Mouse (Mus musculus): ENCODE results near the gene Lbhd1. TPM values are rescaled to one million over a fixed set of nuclear protein-coding genes. Genes with fewer than 3 reads are reported as not detected.
"Not testable (repeated sequence)": the region's sequence is repeated elsewhere in the genome, so short reads cannot be mapped to it uniquely, and the experiment has no call there.

The Lbhd1 gene
- polyA plus RNA-seq (2015; fragmentation: Nextera tagmentation; extraction: Ambion mirVana), result 67.6 and 70.2 TPM in 2 replicates

- no peak for DNase-seq (ENCODE audit: low spot score)
Observed at GRCm38 (mm10) chr19:8883616-8884015, at the start of gene Lbhd1, which contains the start of gene Gm49403. Lbhd1 (plus strand) TSS chr19:8883732. Gm49403 (plus strand) TSS chr19:8883930.

- DNase-seq (ENCODE audit: low spot score), result not testable (repeated sequence)
Observed at GRCm38 (mm10) chr19:8836327-8836726, 47.2 kb upstream of the Lbhd1 start.

GRCm38 (mm10) chr19:8837251-8837791, 46.2 kb upstream of the Lbhd1 start, which contains the start of gene Bscl2:
Bscl2 (plus strand) TSS chr19:8837467.
- peak; percentile 84 for DNase-seq (ENCODE audit: low spot score)

- peak; percentile 39 for DNase-seq (ENCODE audit: low spot score)
Observed at GRCm38 (mm10) chr19:8838041-8838730, 45.3 kb upstream of the Lbhd1 start.

GRCm38 (mm10) chr19:8839103-8839907, 44.2 kb upstream of the Lbhd1 start, which contains the start of gene Gng3:
Gng3 (minus strand) TSS chr19:8839194.
- no peak for DNase-seq (ENCODE audit: low spot score)

GRCm38 (mm10) chr19:8839908-8840791, 43.4 kb upstream of the Lbhd1 start:
- peak; percentile 55 for DNase-seq (ENCODE audit: low spot score)

GRCm38 (mm10) chr19:8841012-8841411, 42.5 kb upstream of the Lbhd1 start:
- DNase-seq (ENCODE audit: low spot score), result no peak

GRCm38 (mm10) chr19:8842961-8843360, 40.6 kb upstream of the Lbhd1 start:
- no peak for DNase-seq (ENCODE audit: low spot score)

- peak; percentile 82 for DNase-seq (ENCODE audit: low spot score)
Observed at GRCm38 (mm10) chr19:8844371-8845129, 39.0 kb upstream of the Lbhd1 start.

GRCm38 (mm10) chr19:8848356-8848755, 35.2 kb upstream of the Lbhd1 start:
- no peak for DNase-seq (ENCODE audit: low spot score)

- DNase-seq (ENCODE audit: low spot score), result no peak
Observed at GRCm38 (mm10) chr19:8850402-8850901, 33.1 kb upstream of the Lbhd1 start, which contains the start of gene Lrrn4cl. Lrrn4cl (plus strand) TSS chr19:8850768.

GRCm38 (mm10) chr19:8851639-8852038, 31.9 kb upstream of the Lbhd1 start:
- DNase-seq (ENCODE audit: low spot score), result no peak

- no peak for DNase-seq (ENCODE audit: low spot score)
Observed at GRCm38 (mm10) chr19:8852236-8852928, 31.1 kb upstream of the Lbhd1 start.

GRCm38 (mm10) chr19:8853117-8853516, 30.4 kb upstream of the Lbhd1 start:
- DNase-seq (ENCODE audit: low spot score), result no peak

GRCm38 (mm10) chr19:8857689-8858088, 25.8 kb upstream of the Lbhd1 start:
- DNase-seq (ENCODE audit: low spot score), result peak; percentile 54

GRCm38 (mm10) chr19:8859018-8859417, 24.5 kb upstream of the Lbhd1 start:
- peak; percentile 64 for DNase-seq (ENCODE audit: low spot score)

- no peak for DNase-seq (ENCODE audit: low spot score)
Observed at GRCm38 (mm10) chr19:8864265-8864664, 19.3 kb upstream of the Lbhd1 start.

- DNase-seq (ENCODE audit: low spot score), result not testable (repeated sequence)
Observed at GRCm38 (mm10) chr19:8870381-8870780, 13.2 kb upstream of the Lbhd1 start.

GRCm38 (mm10) chr19:8870838-8871237, 12.7 kb upstream of the Lbhd1 start:
- no peak for DNase-seq (ENCODE audit: low spot score)
